Mouse (Mus musculus) stomach, embryonic 15.5 days (tissue): ENCODE results near the gene Gm45234. TPM values are rescaled to one million over a fixed set of nuclear protein-coding genes. Genes with fewer than 3 reads are reported as not detected.
A peak's percentile ranks its signal among the peaks of the same experiment; 100 is the strongest.

Source experiments
- ATAC-seq: fragments of 200-750 bp; cut with Nextera tagmentation; 2 replicates; pipeline ENCODE4 v1.8.0; 2017; ENCODE audit warnings: low read depth, moderate number of reproducible peaks, moderate TSS enrichment; ENCODE audit not compliant: insufficient read depth, low FRiP score
- H3K27ac ChIP-seq: fragments of 300-500 bp; sonication (generic); 2 replicates; pipeline ENCODE4 v1.5.1; 2015; ENCODE audit warnings: mild to moderate bottlenecking, inconsistent platforms
- H3K27me3 ChIP-seq: fragments of 300-500 bp; sonication (generic); replicated peaks from 2 replicates; pipeline ENCODE4 v1.6.1; 2015; ENCODE audit warnings: inconsistent platforms
- H3K36me3 ChIP-seq: fragments of 300-500 bp; sonication (generic); 2 replicates; pipeline ENCODE4 v1.6.1; 2015; ENCODE audit warnings: inconsistent platforms
- H3K4me1 ChIP-seq: fragments of 300-500 bp; sonication (generic); 2 replicates; pipeline ENCODE4 v1.6.1; 2015; ENCODE audit warnings: inconsistent platforms
- H3K4me2 ChIP-seq: fragments of 300-500 bp; sonication (generic); 2 replicates; pipeline ENCODE4 v1.6.1; 2015; ENCODE audit warnings: mild to moderate bottlenecking, inconsistent platforms
- H3K4me3 ChIP-seq: fragments of 300-500 bp; sonication (generic); replicated peaks from 2 replicates; pipeline ENCODE4 v1.5.1; 2015; ENCODE audit warnings: inconsistent platforms
- H3K9ac ChIP-seq: fragments of 300-500 bp; sonication (generic); 2 replicates; pipeline ENCODE4 v1.6.1; 2015; ENCODE audit warnings: inconsistent platforms
- H3K9me3 ChIP-seq: fragments of 300-500 bp; sonication (generic); 2 replicates; pipeline ENCODE4 v1.6.1; 2016; ENCODE audit warnings: inconsistent platforms
- WGBS: fragments of 180-500 bp; shearing (Covaris S2); methylation state at CpG from one replicate; pipeline ENCODE4 v1.1.7; 2015; 5-methylcytosine and 5-hydroxymethylcytosine counted together
- microRNA counts: library from miRNA; unstranded; fragments of <30 nt; microRNA quantifications from one replicate; lab custom pipeline; 2016
- microRNA-seq: library from miRNA; unstranded; fragments of <30 nt; microRNA quantifications from one replicate; pipeline ENCODE4, GENCODE M21; 2016
- polyA plus RNA-seq: library from polyadenylated mRNA; unstranded; fragments of >200 nt; fragmentation: Nextera tagmentation; extraction: Ambion mirVana; gene quantifications from 2 replicates; pipeline ENCODE4 v1.2.1, GENCODE M21; 2015

Gm45234 gene
- polyA plus RNA-seq, 1 experiment from 2014 or later = not detected

GRCm38 (mm10) chr6:124699962-124700610, 55.7 kb downstream of the Gm45234 start:
- Histone ChIP-seq H3K4me3 (no peak overlapping the region), H3K4me1 (no peaks in the 10 kb centered on the region), H3K9ac (no peak overlapping the region), H3K36me3 (peaks cover 34% of the 10 kb centered on the region), H3K27me3 (no peaks in the 10 kb centered on the region), H3K4me2 (no peak overlapping the region), H3K27ac (no peak overlapping the region), H3K9me3 (no peaks in the 10 kb centered on the region)
- ATAC-seq = no peak
- 80% methylated on average over 11 of the region's 11 CpGs for WGBS

GRCm38 (mm10) chr6:124699366-124699765, 56.5 kb downstream of the Gm45234 start:
- Histone ChIP-seq H3K4me2 (no peak overlapping the region), H3K9ac (no peak overlapping the region), H3K4me3 (no peak overlapping the region), H3K9me3 (no peaks in the 10 kb centered on the region), H3K27me3 (no peaks in the 10 kb centered on the region), H3K36me3 (peaks cover 27% of the 10 kb centered on the region), H3K4me1 (peaks cover 5% of the 10 kb centered on the region), H3K27ac (no peak overlapping the region)
- 85% methylated on average over 4 of the region's 4 CpGs for WGBS
- ATAC-seq = no peak

GRCm38 (mm10) chr6:124698751-124699150, 57.1 kb downstream of the Gm45234 start:
- Histone ChIP-seq H3K36me3 (peaks cover 23% of the 10 kb centered on the region), H3K4me2 (no peak overlapping the region), H3K4me3 (no peak overlapping the region), H3K4me1 (peaks cover 11% of the 10 kb centered on the region), H3K27ac (no peak overlapping the region), H3K9ac (no peak overlapping the region), H3K9me3 (no peaks in the 10 kb centered on the region), H3K27me3 (no peaks in the 10 kb centered on the region)
- no peak for ATAC-seq
- WGBS = 68% methylated on average over 6 of the region's 6 CpGs

GRCm38 (mm10) chr6:124696441-124697150, 59.2 kb downstream of the Gm45234 start:
- no peak for ATAC-seq
- Histone ChIP-seq H3K4me1 (peaks cover 11% of the 10 kb centered on the region), H3K36me3 (peaks cover 17% of the 10 kb centered on the region; the same call in 1 of the 2 replicates), H3K4me3 (no peak overlapping the region), H3K9me3 (no peaks in the 10 kb centered on the region), H3K27ac (no peak overlapping the region), H3K27me3 (no peaks in the 10 kb centered on the region), H3K4me2 (no peak overlapping the region), H3K9ac (no peak overlapping the region)
- 92% methylated on average over 7 of the region's 7 CpGs for WGBS

GRCm38 (mm10) chr6:124694166-124694955, 61.5 kb downstream of the Gm45234 start:
- Histone ChIP-seq H3K4me3 (no peak overlapping the region), H3K4me2 (peak overlapping the region; percentile 14; the same call in 1 of the 2 replicates), H3K4me1 (peaks cover 11% of the 10 kb centered on the region), H3K36me3 (peaks cover 7% of the 10 kb centered on the region; the same call in 1 of the 2 replicates), H3K27ac (peak overlapping the region; percentile 69), H3K9me3 (no peaks in the 10 kb centered on the region), H3K9ac (no peak overlapping the region), H3K27me3 (no peaks in the 10 kb centered on the region)
- ATAC-seq = peak; percentile 71
- 70% methylated on average over 15 of the region's 15 CpGs for WGBS

GRCm38 (mm10) chr6:124693243-124693981, 62.4 kb downstream of the Gm45234 start:
- 53% methylated on average over 15 of the region's 15 CpGs for WGBS
- ATAC-seq = no peak

GRCm38 (mm10) chr6:124690517-124690916, 65.3 kb downstream of the Gm45234 start:
- Histone ChIP-seq H3K27ac (no peak overlapping the region), H3K4me2 (no peak overlapping the region), H3K9ac (no peak overlapping the region), H3K4me3 (no peak overlapping the region), H3K9me3 (no peaks in the 10 kb centered on the region), H3K27me3 (no peaks in the 10 kb centered on the region), H3K36me3 (0 out of 2 replicates have a peak, but pooled peaks cover under 1% of the 10 kb centered on the region), H3K4me1 (peaks cover 11% of the 10 kb centered on the region)
- 90% methylated on average over 3 of the region's 3 CpGs for WGBS
- no peak for ATAC-seq

More at GRCm38 (mm10) chr6:124693243-124693981, 62.4 kb downstream of the Gm45234 start:
- Histone ChIP-seq H3K27ac (peak overlapping the region; percentile 69), H3K4me3 (no peak overlapping the region), H3K9ac (no peak overlapping the region), H3K27me3 (no peaks in the 10 kb centered on the region), H3K4me2 (no peak overlapping the region), H3K4me1 (peaks cover 11% of the 10 kb centered on the region), H3K36me3 (0 out of 2 replicates have a peak, but pooled peaks cover 3% of the 10 kb centered on the region), H3K9me3 (no peaks in the 10 kb centered on the region)

MicroRNA genes within 50 kb of the gene (microRNA counts, 519-probe panel; counts per million panel counts)
- microRNA mmu-miR-141 (lab: Ali Mortazavi, UCI) (3,007 counts per million, percentile 76 among the panel's probes with 10 or more counts), microRNA mmu-miR-200c (lab: Ali Mortazavi, UCI) (3,718 counts per million, percentile 92 among the panel's probes with 10 or more counts)

Small RNAs within 50 kb of the gene (microRNA-seq; reads per million reads assigned to microRNA genes)
- 2,437 reads per million, percentile 83 among the genes with 10 or more reads in this experiment for gene Mir141
- 18,609 reads per million, percentile 97 among the genes with 10 or more reads in this experiment for gene Mir200c

Other genes starting within 250 kb of the Gm45234 start
- gene C1ra, start 243.6 kb downstream of the Gm45234 start, polyA plus RNA-seq = 4.5 and 6.6 TPM in 2 replicates
- 5.6 and 9.9 TPM in 2 replicates for gene C1s1, start 213.7 kb downstream of the Gm45234 start, polyA plus RNA-seq
- not detected in 2 replicates for gene C1rb, start 185.7 kb downstream of the Gm45234 start, polyA plus RNA-seq
- gene C1s2, start 119.9 kb downstream of the Gm45234 start, polyA plus RNA-seq = 0.06 and 0.13 TPM in 2 replicates
- gene Lpcat3, start 93.0 kb downstream of the Gm45234 start, polyA plus RNA-seq = 79.3 and 85.3 TPM in 2 replicates
- gene Emg1, start 43.8 kb downstream of the Gm45234 start, polyA plus RNA-seq = 191 and 202 TPM in 2 replicates
- gene Phb2, start 43.7 kb downstream of the Gm45234 start, polyA plus RNA-seq = 355 and 390 TPM in 2 replicates
- gene Ptpn6, start 17.3 kb downstream of the Gm45234 start, polyA plus RNA-seq = 19.0 and 19.8 TPM in 2 replicates
- 331 and 401 TPM in 2 replicates for gene Grcc10, start 14.6 kb downstream of the Gm45234 start, polyA plus RNA-seq
- gene Atn1, start 503 bp upstream of the Gm45234 start, polyA plus RNA-seq = 13.9 and 16.2 TPM in 2 replicates
- gene Eno2, start 13.7 kb upstream of the Gm45234 start, polyA plus RNA-seq = 5.3 and 6.9 TPM in 2 replicates
- 0.35 and 1.3 TPM in 2 replicates for gene Lrrc23, start 23.7 kb upstream of the Gm45234 start, polyA plus RNA-seq
- gene Spsb2, start 52.6 kb upstream of the Gm45234 start, polyA plus RNA-seq = 11.7 and 12.7 TPM in 2 replicates
- 890 and 914 TPM in 2 replicates for gene Tpi1, start 58.3 kb upstream of the Gm45234 start, polyA plus RNA-seq
- 116 and 125 TPM in 2 replicates for gene Usp5, start 73.5 kb upstream of the Gm45234 start, polyA plus RNA-seq
- gene Cdca3, start 73.5 kb upstream of the Gm45234 start, polyA plus RNA-seq = 141 and 159 TPM in 2 replicates
- 0.97 and 1.1 TPM in 2 replicates for gene Gnb3, start 84.3 kb upstream of the Gm45234 start, polyA plus RNA-seq
- gene P3h3, start 101.7 kb upstream of the Gm45234 start, polyA plus RNA-seq = 28.4 TPM in 2 replicates
- 1.2 and 1.3 TPM in 2 replicates for gene Gpr162, start 108.0 kb upstream of the Gm45234 start, polyA plus RNA-seq
- 0.41 and 0.64 TPM in 2 replicates for gene Cd4, start 132.2 kb upstream of the Gm45234 start, polyA plus RNA-seq
- gene Lag3, start 155.7 kb upstream of the Gm45234 start, polyA plus RNA-seq = 1.5 and 2.4 TPM in 2 replicates
- gene Ptms, start 164.1 kb upstream of the Gm45234 start, polyA plus RNA-seq = 322 and 340 TPM in 2 replicates
- gene Mlf2, start 175.4 kb upstream of the Gm45234 start, polyA plus RNA-seq = 351 and 362 TPM in 2 replicates
- gene Cops7a, start 209.5 kb upstream of the Gm45234 start, polyA plus RNA-seq = 128 and 153 TPM in 2 replicates
- gene Pianp, start 240.7 kb upstream of the Gm45234 start, polyA plus RNA-seq = 3.8 and 4.3 TPM in 2 replicates